Mouse (Mus musculus) left cerebral cortex, postnatal 14 days (tissue): ENCODE data around the gene Gale. TPM values are rescaled to one million over a fixed set of nuclear protein-coding genes. Genes with fewer than 3 reads are reported as not detected.
"Not testable (repeated sequence)": the region's sequence is repeated elsewhere in the genome, so short reads cannot be mapped to it uniquely, and the experiment has no call there.

Experiments
- DNase-seq, 2 experiments: peaks; one replicate each; pipeline ENCODE4 v3.0.0; 2021 to 2022; ENCODE audit warnings: low spot score in 2 of 2, mixed read lengths in 1 of 2
- intact Hi-C: fragments of 180-260 bp; cut with DNase I; formaldehyde crosslinking; loops from one replicate; pipeline ENCODE4 v1.15.1; 2025
- total RNA-seq, 2 experiments: library from RNA; stranded (reverse); gene quantifications; 2 replicates each; pipeline ENCODE4 v1.2.3; 2021

Gene Gale
- total RNA-seq, 2 experiments from 2014 or later = 26.2 to 31.6 TPM

DNA sequence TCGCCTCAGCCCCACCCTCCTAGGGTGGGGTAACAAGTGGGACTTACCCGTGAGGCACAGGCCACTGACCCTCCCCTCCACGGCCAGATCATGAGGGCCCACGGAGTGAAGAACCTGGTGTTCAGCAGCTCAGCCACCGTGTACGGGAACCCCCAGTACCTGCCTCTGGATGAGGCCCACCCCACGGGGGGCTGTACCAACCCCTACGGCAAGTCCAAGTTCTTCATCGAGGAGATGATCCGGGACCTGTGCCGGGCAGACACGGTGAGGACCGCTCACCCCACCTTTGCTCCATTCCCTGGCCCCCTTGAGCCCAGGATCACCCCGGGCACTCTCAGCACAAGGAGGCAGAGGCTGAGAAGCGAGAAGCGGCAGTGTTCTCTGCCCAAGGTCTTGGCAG is 2.8 kb downstream of the Gale start:
- DNase-seq = no peak
- intact Hi-C loops = no loop called here

DNA sequence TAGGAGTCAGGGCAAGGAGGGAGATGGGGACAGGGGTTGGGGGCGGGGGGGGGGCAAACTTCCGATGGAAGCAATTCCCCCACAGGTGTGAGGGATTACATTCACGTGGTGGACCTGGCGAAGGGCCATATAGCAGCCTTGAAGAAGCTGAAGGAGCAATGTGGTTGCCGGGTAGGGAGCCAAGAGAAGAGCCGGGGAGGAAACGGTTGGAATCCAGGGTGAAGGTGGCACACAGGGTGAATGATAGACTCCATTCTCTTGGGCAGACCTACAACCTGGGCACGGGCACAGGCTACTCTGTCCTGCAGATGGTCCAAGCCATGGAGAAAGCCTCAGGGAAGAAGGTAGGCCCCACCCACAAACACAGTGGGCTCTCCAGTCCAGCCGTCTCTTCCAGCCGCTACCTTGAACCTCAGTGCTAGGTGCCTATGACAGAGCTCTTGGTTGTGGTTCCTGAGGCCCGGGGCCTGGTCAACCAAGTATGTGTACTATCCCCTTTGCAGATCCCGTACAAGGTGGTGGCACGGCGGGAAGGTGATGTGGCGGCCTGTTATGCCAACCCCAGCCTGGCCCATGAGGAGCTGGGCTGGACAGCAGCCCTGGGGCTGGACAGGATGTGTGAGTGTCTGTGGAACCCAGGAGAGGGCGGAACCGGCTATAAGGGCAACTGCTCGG is 3.7 kb downstream of the Gale start:
- no peak for DNase-seq
- intact Hi-C loops = no loop called here

DNA sequence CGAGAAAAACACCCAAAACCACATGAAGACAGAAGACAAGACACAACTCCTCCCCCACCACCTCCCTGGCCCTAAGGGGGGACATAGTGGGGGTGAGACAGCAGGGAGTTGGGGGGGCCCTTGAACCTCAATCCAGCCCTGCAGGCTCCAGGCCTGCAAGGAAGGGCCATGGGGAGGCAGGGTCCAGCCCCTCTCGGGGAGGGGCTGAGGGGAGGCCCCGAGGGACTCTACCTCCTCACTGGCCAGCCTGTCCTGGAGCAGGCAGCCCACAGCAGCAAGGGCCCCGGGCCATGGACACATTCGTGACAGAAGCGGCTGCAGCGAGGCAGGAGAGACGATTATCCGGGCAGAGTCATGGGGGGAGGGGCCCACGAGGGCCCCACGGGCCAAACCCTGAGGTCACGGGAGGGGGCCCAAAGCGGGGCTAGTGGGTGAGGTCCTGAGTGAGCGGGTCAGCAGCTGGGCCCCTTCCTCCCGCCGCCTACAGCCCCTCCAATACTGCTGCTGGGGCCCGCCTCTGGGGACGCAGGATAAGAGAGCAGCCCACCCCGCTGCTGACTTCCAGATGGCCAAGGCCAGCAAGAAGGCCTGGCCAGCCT is 4.8 kb downstream of the Gale start:
- intact Hi-C loops = no loop called here
- DNase-seq = no peak

DNA sequence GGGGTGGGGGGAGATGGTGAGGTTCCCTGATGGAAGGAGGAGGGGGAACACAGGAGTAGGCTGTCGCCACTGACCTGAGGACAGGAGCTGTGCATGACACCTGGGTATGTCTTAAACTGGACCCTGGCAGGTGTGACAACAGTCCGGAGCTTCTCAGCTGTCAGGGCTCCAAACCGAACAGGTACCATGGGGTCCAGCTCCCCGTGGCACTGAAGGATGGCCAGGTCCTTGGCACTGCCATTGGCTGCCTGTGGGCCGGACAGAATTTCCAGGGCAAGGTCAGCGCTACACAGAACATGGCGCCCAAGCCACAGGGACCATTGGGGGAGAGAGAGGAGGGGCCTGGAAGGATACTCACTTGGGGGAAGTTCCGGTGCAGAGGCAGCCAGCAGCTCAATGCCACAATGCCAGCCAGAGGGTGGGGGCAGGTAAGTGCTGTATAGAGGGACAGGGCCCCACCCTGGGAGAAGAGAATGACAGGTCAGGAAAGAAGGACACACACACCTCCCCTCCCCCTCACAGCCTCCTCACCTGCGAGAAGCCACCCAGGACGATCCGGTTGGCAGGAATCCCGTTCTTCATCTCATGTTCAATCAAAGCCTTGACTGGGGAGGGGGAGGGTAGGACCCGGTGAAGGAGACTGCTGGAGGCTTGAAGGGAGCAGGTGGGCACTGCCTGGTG is 5.7 kb downstream of the Gale start:
- intact Hi-C loops = no loop called here
- DNase-seq = no peak

DNA sequence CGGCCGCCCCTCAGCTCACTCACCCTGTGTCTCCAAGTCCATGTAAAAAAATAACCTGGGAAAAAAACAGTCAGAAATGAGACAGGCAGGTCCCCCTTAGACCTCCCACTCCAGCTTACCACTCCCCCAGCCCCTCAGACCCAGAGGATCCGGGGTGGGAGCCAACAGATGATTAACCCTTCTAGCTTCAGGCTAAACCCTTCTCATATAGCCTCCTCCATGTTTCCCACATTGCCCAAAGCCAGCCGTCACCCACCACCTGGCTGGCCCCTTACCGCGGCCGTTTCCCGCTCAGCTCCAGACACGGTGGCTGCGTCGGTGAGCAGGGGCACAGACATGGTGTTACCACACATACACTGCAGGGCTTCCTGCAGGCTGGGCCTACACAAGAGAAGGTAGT is 7.1 kb downstream of the Gale start:
- no peak for DNase-seq
- intact Hi-C loops = no loop called here

DNA sequence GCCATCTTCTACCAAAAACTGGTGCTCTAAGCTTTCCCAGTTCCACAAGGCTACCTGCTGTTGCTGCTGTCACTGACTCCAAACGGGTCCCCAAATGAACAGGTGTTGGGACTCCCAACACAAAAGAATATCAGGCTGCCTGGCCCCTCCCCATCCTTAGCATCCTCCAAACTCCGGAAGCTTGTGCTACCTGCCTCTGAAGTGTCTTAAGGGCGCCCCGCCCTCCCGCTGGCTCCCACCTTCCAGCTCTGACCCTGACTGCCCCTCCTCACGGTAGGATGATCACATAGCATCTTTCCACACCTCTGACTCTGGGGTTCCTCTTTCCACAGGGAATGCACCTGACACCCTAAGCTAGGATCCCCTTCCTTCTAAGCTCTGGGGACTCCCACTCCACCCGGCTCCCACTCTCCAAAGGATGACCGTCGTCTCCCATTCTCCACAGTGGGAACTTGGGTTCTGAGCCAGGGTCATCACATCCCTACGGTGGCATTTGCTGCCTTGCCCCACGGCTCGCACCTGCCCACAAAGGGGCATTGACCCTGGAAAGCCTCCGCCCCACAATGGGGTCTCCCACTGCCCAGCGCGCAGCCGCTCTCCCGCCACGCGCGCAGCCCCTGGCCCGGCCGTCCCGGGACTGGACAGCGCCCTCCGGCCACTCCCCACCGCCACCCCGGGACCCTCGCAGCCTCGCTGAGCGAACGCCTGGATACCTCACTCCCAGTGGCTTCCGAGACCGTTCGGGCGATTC is 8.5 kb downstream of the Gale start:
- DNase-seq = no peak
- intact Hi-C loops = no loop called here

DNA sequence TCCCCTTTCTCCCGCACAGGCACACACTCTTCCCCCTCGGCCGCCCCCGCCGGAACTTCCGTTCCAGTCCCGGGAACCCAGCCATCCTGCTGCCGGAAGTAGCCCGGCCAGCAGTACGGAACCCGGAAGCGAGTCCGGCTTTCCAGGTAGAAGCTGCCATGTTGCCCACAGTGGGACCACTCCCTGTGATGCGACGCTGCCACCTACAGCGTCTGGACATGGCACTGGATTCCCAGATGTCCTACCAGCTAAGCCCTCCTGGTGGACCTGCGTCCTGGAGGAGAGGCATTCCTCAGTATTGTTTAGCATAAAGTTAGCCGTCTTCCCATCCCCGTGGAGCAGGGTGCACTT is 9.0 kb downstream of the Gale start, which contains the start of gene Lypla2:
Lypla2 (minus strand) TSS at position 71 of the 351 bp plus-strand sequence.
- intact Hi-C loops = no loop called here
- peak; percentile 83 to 89 for DNase-seq

DNA sequence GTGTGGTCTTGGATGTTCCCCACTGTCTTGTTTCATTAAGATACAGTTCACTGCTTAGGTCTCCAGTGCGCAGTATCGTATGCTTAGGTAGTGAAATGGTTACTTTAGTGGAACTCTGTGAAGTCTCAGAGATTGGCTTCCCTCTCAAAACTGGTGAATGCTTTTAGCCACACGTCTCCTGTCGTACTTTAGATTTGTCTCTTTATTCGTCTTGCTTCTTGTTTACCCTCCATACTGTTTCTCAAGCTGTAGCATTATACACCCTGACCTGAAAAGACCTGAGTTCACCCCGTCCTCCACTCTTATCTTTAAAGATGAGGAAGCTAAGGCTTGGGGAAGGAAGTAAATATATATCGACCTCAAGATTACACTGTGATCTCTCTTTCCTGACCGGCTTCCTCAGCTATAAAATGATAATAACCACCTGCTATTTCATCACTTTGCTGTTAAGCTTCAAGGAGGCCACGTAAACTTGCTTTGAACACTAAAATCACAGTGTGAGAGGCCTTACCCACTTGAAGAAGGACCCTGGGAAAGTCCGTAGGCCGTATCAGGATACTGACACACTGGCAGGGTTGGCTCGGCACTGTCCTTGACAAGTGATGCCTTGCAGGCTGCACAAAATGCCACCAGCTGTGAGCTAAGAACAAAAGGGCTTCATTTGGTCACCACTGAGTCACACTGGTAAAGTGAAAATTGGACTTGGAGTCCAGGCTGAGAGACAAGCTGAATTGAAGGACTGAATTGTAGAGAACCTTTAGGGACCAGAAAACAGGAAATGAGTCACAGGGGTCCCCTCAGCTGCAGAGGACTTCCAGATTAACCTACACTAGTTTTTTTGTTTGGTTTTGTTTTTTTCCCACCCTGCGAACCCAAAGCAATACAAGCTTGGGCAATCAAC is 9.6 kb downstream of the Gale start:
- intact Hi-C loops = no loop called here

DNA sequence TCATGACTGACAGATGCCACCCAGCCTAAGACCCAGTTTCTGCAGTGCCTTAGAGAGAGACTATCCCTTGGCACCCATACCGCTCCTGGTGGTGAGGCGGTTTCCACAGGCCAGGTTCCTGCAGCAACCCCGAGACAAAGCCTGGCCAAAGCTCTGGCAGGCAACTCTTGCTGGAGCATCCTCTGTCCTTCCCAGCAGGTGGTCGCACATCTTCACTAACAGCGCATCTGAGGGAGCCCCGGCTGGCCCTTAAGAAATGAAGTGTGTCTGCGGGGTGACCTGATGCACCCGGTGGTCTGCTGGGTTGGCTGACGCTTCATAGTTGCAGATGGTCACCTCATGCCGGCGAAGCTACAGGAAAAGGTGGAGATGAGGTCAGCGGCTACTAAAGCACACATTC is 12.6 kb downstream of the Gale start:
- no peak for DNase-seq
- intact Hi-C loops = no loop called here

More for the DNA sequence above, 9.6 kb downstream of the Gale start:
- no peak for DNase-seq

DNA sequence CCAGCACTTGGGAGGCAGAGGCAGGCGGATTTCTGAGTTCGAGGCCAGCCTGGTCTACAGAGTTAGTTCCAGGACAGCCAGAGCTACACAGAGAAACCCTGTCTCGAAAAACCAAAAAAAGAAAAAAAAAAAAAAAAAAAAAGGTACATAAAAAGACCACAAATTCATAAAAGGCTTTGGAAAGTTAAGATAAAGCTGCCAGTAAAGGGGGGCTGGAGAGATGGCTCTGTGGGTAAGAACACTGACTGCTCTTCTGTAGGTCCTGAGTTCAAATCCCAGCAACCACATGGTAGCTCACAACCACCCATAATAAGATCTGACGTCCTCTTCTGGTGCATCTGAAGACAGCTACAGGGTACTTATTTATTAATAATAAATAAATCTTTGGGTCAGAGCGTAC is 16.7 kb downstream of the Gale start:
- DNase-seq, intact Hi-C loops: not testable (repeated sequence)

DNA sequence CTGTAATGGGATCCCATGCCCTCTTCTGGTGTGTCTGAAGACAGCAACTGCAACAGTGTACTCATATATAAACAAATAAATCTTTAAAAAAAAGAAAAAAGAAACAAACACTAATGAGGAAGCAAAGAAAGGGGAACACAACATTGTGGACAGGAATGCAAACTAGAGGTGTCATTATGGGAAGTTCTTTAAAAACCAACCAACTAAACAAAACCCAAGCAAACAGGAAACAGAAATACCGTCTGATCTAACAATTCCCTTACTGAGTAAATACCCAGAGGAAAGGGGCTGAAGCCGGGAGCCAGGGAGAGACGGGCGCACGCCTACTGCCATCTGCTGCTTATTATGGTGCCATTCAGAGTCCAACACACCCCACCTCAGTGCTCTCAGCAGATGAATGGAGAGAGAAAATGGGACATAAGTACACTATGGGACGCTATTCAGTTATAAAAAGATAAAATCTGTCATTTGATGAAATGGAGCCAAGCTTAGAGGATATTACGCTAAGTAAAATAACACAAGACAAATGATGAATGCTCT is 18.1 kb downstream of the Gale start:
- intact Hi-C loops = no loop called here
- DNase-seq = peak; percentile 77

DNA sequence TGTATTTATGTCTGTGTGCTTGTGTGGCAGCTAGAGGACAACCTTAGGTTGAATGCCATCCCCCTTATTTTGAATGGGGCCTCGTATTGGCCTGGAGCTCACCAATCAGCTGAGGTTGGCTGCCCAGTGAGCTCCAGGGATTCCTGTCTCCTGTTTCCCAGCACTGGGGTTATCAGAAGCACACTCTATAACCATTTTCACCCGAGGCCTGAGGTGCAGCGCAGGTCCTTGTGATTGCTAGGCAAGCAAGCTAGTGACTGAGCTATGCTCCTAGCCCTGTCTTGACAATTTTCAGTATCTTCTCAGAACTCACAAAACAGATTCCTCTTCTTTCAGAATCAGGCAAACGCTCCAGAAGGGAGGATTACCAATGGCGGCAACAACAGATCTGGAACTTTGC is 21.0 kb downstream of the Gale start:
- DNase-seq = no peak
- intact Hi-C loops = no loop called here

DNA sequence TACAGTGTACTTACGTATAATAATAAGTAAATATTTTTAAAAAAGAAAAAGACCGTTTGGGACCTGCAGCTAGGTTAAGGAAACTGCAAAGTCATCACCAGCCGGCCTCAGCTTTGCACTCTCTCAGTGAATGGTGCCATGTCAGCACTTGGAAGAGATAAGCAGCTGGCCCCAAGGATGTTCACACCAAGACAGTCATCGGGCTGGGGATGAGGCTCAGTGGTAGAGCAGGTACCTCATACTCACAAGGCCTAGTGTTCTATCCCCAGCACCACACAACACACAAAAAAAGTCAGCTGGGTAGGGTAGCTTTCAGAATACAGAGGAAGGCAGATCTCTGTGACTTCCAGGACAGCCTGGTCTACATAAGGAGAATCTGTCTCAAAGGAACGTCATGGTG is 21.7 kb downstream of the Gale start:
- no peak for DNase-seq
- intact Hi-C loops = no loop called here

DNA sequence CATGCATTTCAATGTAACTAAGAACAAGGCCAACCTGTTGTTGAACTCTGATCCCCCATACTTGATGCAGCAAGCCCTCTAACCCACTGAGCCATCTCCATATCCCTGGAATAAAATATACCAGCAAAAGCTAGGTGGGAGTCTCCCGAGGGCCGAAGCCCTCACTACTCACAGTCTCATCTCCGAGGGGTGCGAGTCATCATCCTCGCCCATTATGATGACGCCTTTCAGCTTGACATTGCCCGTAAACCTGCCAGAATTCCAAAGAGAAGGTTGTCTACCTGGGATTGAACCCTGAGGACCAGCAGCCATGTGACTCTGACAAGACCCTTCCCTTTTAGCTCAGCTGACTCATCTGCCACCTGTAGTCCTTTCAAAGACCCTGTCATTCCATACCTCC is 22.2 kb downstream of the Gale start:
- intact Hi-C loops = no loop called here
- DNase-seq = no peak

DNA sequence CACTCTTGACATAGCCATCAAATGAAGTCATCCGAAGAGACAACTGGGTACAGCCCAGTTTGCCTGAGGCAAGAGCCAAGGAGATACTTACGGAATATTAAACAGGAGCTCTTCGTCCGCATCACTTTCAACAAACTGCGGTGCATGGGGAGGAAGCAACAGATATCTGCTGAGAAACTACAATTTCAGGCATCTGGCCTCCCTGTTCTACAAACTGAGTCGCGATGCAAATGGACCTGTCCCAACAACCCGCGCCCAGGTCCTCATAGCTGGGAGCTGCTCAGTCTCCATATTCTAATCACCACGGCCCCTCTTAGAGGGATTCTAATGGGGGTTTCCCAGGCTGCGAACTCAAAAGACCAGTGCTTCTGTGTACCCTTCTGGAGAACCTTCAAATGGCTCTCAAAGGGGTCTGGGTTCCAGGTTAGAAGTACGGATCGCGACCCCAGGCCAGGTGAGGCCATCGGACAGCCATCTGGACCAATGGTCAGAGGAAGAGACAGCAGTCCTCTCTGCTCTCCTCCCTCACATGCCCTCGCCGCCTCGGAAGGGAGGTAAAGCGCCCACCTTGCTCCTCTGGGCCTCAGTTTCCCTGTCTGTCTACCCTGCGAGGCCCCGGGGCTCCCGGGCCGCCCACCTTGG is 22.9 kb downstream of the Gale start:
- no peak for DNase-seq
- intact Hi-C loops = no loop called here

DNA sequence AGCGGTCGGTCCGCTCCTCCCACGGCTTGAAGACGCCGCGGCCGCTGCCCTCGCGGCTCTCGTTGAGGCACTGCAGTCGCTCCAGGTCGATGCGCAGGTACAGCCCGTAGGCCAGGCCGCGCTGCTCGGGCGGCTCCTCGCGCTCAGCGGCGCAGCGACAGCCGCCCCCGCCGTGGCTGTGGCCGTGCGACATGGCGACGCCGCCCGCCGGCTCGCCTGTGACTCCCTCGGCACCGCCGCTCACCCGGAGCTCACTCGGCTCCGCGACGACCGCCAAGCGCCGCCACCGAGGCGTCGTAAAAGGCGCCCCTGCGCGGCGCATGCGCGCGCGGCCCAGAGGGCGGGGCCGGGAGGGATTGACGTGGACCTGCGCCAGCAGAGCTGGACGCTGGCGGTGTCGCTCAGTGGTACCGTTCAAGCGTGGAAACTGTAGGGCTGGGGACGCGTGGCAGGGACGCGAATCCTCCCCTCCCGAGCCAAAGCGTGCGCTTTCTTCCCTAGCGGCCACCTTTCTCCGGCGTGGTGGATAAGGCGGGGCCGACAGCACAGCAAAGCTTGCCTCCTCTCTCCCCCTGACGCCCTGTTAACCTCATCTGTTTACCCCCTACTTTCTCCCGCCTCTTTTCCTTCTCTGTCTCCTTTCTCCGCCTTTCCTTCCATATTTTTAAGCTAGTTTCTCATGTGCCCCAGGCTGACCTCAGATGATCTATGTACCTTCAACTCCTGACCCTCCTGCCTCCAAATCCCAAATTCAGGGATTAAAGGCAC is 23.6 kb downstream of the Gale start, which contains the start of gene Pithd1:
Pithd1 (minus strand) TSS at position 322 of the 768 bp plus-strand sequence.
- peak; percentile 91 to 95 for DNase-seq
- intact Hi-C loops = no loop called here

DNA sequence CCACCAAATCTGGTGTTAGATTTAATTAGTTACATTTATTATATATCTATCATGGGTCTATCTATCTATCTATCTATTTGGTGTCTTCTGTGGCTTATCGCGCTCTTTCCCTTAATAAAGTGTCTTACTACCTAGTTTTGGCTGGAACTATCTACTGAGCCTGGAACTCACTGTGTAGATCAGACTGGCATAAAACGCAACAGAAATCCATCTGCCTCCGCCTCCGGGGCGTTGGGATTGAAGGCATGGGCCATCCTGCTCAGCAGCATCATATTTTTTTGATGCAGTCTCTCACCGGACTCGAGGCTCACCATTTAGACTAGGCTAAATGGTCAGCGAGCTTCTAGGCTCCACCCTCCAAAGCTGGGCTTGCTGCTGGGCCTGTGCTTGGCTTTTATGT is 24.2 kb downstream of the Gale start:
- intact Hi-C loops = no loop called here
- no peak for DNase-seq

DNA sequence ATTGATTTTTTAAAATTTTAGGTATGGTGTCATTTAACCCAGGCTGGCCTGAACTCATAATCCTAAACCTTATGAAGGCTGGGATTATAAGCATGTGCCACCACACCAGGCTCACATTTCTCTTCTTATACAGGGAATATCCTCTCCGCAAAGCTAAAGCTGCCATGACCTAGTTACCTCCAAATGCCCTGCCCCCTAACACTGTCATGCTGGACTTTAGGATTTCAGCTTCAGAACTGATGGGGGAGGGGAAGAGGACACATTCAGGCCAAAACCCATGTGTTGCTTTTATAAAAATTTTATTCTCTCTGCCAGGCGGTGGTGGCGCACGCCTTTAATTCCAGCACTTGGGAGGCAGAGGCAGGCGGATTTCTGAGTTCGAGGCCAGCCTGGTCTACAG is 30.4 kb downstream of the Gale start:
- intact Hi-C loops = no loop called here
- DNase-seq = no peak
